Mouse (Mus musculus): ENCODE measurements around the gene 1700066M21Rik. TPM values are rescaled to one million over a fixed set of nuclear protein-coding genes. Genes with fewer than 3 reads are reported as not detected.

1700066M21Rik gene
- polyA plus RNA-seq, 1 experiment from 2014 or later = 22.3 TPM

- peaks cover 19% of the 10 kb centered on the region for H3K36me3 ChIP-seq (ENCODE audit: poor library complexity, severe bottlenecking)
- H3K4me3 ChIP-seq = no peak overlapping the region
- 96% methylated on average over 2 of the region's 2 CpGs for WGBS
- no peaks in the 10 kb centered on the region for H3K9me3 ChIP-seq (replicated peaks)
- H3K27me3 ChIP-seq = no peaks in the 10 kb centered on the region
- no peak for ATAC-seq
- H3K4me1 ChIP-seq = peaks cover 10% of the 10 kb centered on the region
- H3K9ac ChIP-seq = no peak overlapping the region
- no peak overlapping the region for H3K27ac ChIP-seq
- no peak overlapping the region for H3K4me2 ChIP-seq
These were observed 23.5 kb downstream of the 1700066M21Rik start for GRCm38 (mm10) chr1:57400877-57401276.

DNA sequence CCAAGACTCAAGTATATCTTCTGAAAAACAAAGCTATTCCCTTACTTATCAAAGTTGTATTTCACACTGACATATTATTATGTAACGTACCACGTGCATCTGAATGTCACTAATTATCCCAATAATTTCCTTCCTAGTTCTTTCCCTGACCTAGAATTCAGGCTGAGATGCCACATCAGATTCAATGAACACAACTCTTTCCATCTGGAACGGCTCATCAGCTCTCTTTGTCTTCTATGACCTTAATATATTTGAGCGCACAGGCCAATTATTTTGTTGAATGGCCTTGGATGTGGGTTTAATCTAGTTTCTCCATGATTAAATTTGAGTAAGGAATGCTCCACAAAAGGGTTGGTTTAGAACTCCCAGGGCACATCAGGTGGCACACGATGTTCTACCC lies 24.7 kb downstream of the 1700066M21Rik start:
- Histone ChIP-seq H3K27me3 (no peaks in the 10 kb centered on the region), H3K27ac (no peak overlapping the region), H3K36me3 (ENCODE audit: poor library complexity, severe bottlenecking) (peaks cover 11% of the 10 kb centered on the region; the same call in 1 of the 2 replicates), H3K4me3 (no peak overlapping the region), H3K4me2 (no peak overlapping the region), H3K4me1 (peaks cover 13% of the 10 kb centered on the region), H3K9ac (no peak overlapping the region), H3K9me3 (replicated peaks) (no peaks in the 10 kb centered on the region)
- WGBS = 80% methylated on average over 5 of the region's 5 CpGs
- ATAC-seq = no peak

DNA sequence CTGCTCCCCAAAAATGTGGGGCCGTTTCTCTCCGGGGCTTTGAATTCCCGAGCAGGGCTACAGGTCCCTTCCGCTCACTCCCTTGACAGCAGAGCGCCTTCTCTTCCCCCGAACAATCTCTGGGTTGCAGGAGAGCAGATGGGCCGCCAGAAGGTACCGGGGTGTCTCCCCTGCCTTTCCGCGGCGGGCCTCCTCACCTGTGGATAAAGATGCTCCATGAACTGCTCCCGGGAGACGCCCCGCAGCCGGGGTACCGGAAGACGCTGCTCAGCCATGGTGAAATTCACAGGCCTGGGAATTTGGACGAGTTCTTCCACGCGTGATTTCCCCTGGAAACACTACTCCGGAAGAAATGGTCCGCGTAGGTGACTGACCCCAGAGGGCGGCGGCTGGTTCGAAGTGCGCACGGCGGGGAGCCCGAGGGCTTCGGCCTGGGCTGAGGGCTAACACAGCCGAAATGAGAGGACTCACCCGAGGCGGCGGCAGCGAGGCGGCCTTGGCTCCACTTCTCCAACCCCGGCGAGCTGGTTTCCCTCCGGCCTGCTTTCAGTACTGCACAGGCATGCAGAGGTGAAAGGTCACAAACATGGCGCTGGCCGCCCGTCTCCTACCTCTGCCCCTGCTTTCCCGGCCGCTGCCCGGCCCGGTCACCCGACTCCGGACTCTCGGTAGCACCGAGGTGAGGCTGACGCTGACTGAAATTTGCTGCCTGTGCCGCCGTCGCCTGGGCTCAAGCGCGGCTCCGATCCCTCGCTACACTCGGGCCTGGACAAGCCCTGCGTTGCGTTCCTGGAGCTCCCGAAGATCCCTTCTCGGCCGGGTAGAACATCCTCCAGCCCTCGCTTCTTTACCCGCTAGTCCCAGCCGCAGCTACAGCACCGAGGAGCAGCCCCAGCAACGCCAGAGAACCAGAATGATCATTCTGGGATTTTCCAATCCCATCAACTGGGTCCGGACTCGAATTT lies 29.0 kb downstream of the 1700066M21Rik start, which contains the start of the genes Maip1 and Tyw5:
Gene Maip1, plus strand, starts transcription at position 142 of the 965 bp plus-strand sequence.
Gene Tyw5, minus strand, starts transcription at position 915 of the 965 bp plus-strand sequence.
- WGBS = under 1% methylated on average over 71 of the region's 72 CpGs
- peak; percentile 94 for ATAC-seq
- H3K9me3 ChIP-seq (replicated peaks) = no peaks in the 10 kb centered on the region
- H3K4me2 ChIP-seq = peak within 1 kb of the TSS; percentile 75
- H3K27me3 ChIP-seq = no peaks in the 10 kb centered on the region
- H3K27ac ChIP-seq = peak within 1 kb of the TSS; percentile 77
- H3K4me1 ChIP-seq = peaks cover 34% of the 10 kb centered on the region
- peak within 1 kb of the TSS; percentile 65 for H3K4me3 ChIP-seq
- peak within 1 kb of the TSS; percentile 80 for H3K9ac ChIP-seq
- no peaks in the 10 kb centered on the region for H3K36me3 ChIP-seq (ENCODE audit: poor library complexity, severe bottlenecking)

DNA sequence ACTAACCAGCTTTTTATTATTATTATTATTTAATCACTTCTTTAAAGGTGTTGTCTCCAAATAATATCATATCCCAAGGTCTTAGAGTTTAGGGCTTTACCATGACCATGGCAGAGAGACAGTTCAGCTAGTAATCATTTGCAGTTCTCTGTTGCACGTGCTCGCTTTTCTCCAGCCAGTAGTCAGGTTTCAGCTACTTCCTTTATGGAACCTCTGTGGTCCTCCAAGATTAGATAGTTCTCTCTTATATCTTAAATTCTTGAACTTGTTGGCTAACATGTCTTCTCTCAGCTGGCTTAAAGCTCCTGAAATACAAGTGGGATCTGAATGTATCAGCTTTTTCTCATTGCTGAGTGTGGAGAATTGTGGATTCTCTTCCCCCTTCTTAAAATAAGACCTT lies 31.6 kb downstream of the 1700066M21Rik start:
- Histone ChIP-seq H3K9ac (no peak overlapping the region), H3K4me3 (no peak overlapping the region), H3K36me3 (ENCODE audit: poor library complexity, severe bottlenecking) (peaks cover 21% of the 10 kb centered on the region), H3K9me3 (replicated peaks) (no peaks in the 10 kb centered on the region), H3K4me2 (no peak overlapping the region), H3K27ac (no peak overlapping the region), H3K27me3 (no peaks in the 10 kb centered on the region), H3K4me1 (peaks cover 34% of the 10 kb centered on the region)
- no peak for ATAC-seq
- WGBS = 93% methylated on average over 2 of the region's 2 CpGs

DNA sequence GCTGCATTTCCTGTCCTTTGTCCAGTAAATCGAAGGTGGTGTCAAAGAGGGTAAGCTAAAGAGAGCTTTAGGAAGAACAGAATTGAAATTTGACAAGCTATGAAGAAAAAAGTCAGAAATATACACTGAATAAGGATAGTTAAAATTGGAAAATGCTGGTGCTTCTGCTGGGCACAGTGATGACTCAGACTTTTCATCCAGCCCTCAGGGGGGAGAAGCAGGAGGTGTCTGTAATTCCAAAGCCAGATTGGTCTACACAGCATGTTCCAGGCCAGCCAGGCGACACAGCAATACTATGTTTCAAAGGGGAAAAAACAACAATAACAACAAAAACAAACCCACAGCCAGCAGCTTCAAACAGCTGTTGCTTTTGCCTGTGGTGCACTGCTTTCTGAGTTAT lies 36.0 kb downstream of the 1700066M21Rik start:
- Histone ChIP-seq H3K9ac (no peak overlapping the region), H3K4me2 (no peak overlapping the region), H3K36me3 (ENCODE audit: poor library complexity, severe bottlenecking) (peaks cover 45% of the 10 kb centered on the region), H3K9me3 (replicated peaks) (no peaks in the 10 kb centered on the region), H3K4me1 (peaks cover 9% of the 10 kb centered on the region), H3K27me3 (no peaks in the 10 kb centered on the region), H3K4me3 (no peak overlapping the region), H3K27ac (no peak overlapping the region)
- 88% methylated on average over 2 of the region's 2 CpGs for WGBS
- ATAC-seq = no peak

DNA sequence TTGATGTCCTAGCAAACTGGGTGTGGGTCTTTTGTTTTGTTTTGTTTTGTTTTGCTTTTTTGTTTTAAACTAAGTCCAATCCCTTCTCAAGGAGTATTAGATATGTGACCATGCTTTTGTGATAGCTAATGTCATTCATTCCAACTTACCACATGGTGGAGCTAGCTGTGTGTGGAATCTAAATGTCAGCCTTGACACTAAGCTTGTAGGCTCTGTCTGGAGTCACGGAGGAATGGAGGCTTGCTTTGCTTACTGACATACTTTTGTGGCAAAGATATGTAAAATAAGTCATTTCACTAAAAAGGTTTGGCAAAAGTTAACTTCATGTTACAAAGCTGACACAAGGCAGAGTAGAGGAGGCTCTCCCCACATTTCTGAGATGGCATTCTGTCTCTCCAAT lies 46.3 kb downstream of the 1700066M21Rik start:
- 11% methylated on average over 1 of the region's 1 CpGs for WGBS
- Histone ChIP-seq H3K27ac (no peak overlapping the region), H3K4me2 (no peak overlapping the region), H3K36me3 (ENCODE audit: poor library complexity, severe bottlenecking) (no peaks in the 10 kb centered on the region), H3K9me3 (replicated peaks) (no peaks in the 10 kb centered on the region), H3K27me3 (no peaks in the 10 kb centered on the region), H3K9ac (no peak overlapping the region), H3K4me3 (no peak overlapping the region), H3K4me1 (peaks cover 5% of the 10 kb centered on the region)
- peak; percentile 70; the same call in 1 of the 2 replicates for ATAC-seq

DNA sequence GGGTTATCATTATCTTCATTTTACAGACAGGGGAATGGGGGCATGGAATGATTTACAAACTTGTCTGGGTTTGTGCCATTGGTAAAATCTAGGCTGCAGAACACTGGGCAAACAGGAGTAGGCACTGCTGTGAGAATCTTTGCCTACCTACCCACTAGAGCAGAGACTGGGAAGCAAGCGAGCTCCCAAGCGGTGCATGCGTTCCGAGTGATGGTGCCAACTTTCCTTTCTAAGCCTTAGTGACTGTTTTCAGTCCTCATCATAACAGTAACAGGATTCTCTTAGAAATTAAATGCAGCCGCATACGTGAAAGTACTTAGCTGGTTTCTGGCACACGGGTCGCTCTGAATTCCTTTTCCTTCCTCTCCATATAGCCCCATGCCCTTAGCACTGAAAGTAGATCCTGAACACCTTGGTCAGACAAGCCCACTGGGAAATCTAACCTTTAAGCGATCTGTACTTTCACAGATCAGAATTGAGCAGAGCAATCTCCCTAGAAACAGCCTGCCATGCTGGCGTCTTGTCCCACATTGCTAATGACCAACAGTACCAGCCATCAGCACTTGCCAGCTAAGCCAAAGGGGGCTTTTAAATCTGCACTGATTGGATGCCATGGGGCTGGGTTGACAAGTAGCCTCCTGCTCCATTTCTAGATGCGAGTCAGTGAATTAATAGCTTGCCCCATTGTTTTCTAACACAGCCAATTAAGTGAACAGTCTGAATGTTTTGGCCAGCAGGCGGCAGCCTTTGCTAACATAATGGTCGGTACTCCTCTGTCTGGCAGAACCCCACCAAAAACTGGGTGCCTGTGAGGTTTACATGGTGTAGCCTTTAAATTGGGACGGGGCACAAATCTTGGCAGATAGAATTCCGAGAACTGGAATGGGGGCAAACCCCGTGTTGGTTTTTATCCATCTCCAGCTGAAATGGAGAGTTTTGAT lies 51.2 kb downstream of the 1700066M21Rik start:
- WGBS = 41% methylated on average over 16 of the region's 16 CpGs
- peak; percentile 93 for ATAC-seq
- Histone ChIP-seq H3K9me3 (replicated peaks) (no peaks in the 10 kb centered on the region), H3K27ac (peak overlapping the region; percentile 51; the same call in 1 of the 2 replicates), H3K4me1 (peaks cover 18% of the 10 kb centered on the region), H3K9ac (peak overlapping the region; percentile 30; the same call in 1 of the 2 replicates), H3K27me3 (no peaks in the 10 kb centered on the region), H3K4me2 (peak overlapping the region; percentile 55), H3K36me3 (ENCODE audit: poor library complexity, severe bottlenecking) (no peaks in the 10 kb centered on the region), H3K4me3 (0 out of 2 replicates have a peak overlapping the region, but pooled peaks have one; percentile 12)

GRCm38 (mm10) chr1:57429786-57430483 lies 52.5 kb downstream of the 1700066M21Rik start:
- Histone ChIP-seq H3K36me3 (ENCODE audit: poor library complexity, severe bottlenecking) (no peaks in the 10 kb centered on the region), H3K27ac (peak overlapping the region; percentile 4; the same call in 1 of the 2 replicates), H3K27me3 (no peaks in the 10 kb centered on the region), H3K4me1 (peaks cover 18% of the 10 kb centered on the region), H3K4me3 (0 out of 2 replicates have a peak overlapping the region, but pooled peaks have one; percentile 13), H3K9ac (peak overlapping the region; percentile 54; the same call in 1 of the 2 replicates), H3K4me2 (peak overlapping the region; percentile 49), H3K9me3 (replicated peaks) (no peaks in the 10 kb centered on the region)
- peak; percentile 50 for ATAC-seq
- WGBS = 2% methylated on average over 12 of the region's 12 CpGs

DNA sequence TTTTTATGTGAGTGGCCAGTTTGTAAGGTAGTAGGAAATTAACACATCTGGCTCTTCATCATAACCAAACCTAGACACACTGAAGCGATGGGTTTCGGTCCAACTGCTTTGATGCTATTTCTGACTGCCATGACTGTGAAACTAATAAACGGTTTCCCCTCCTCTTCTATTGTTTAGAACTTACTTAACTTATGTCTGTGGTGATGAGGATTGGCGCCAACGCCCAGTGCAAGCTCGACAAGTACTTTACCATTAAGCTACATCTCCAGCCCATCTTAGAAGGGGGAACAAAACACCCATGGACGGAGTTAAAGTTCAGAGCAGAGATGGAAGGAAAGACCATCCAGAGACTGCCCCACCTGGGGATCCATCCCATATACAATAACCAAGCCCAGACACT lies 55.7 kb downstream of the 1700066M21Rik start:
- 89% methylated on average over 7 of the region's 7 CpGs for WGBS
- H3K36me3 ChIP-seq (ENCODE audit: poor library complexity, severe bottlenecking) = no peaks in the 10 kb centered on the region
- H3K4me2 ChIP-seq = no peak overlapping the region
- H3K9ac ChIP-seq = no peak overlapping the region
- peaks cover 33% of the 10 kb centered on the region for H3K4me1 ChIP-seq
- no peak for ATAC-seq
- H3K27ac ChIP-seq = no peak overlapping the region
- no peaks in the 10 kb centered on the region for H3K9me3 ChIP-seq (replicated peaks)
- no peaks in the 10 kb centered on the region for H3K27me3 ChIP-seq
- no peak overlapping the region for H3K4me3 ChIP-seq

Measured in forebrain, embryonic 13.5 days (tissue).